Mouse (Mus musculus): ENCODE measurements around the gene Yaf2. TPM values are rescaled to one million over a fixed set of nuclear protein-coding genes. Genes with fewer than 3 reads are reported as not detected.
A peak's percentile ranks its signal among the peaks of the same experiment; 100 is the strongest.
"Not testable (repeated sequence)": the region's sequence is repeated elsewhere in the genome, so short reads cannot be mapped to it uniquely, and the experiment has no call there.

The Yaf2 gene
- 65.8 and 68.7 TPM in 2 replicates for polyA plus RNA-seq (2014; fragmentation: Nextera tagmentation; extraction: Ambion mirVana)

- no peaks in the 10 kb centered on the region for H3K4me1 ChIP-seq (ENCODE audit: control insufficient read depth, insufficient read depth, low read length)
- peak within 1 kb of the TSS; percentile 80 for H3K9ac ChIP-seq (ENCODE audit: low read depth, low read length)
- ATAC-seq (ENCODE audit: low read depth) (peak; percentile 96), DNase-seq (ENCODE audit: low spot score) (peak; percentile 94)
- H3K4me3 ChIP-seq (ENCODE audit: low read depth, low read length), result peak within 1 kb of the TSS; percentile 80
- H3K36me3 ChIP-seq (ENCODE audit: control insufficient read depth, insufficient read depth, low read length), result no peaks in the 10 kb centered on the region
- H3K27me3 ChIP-seq (replicated peaks; ENCODE audit: control insufficient read depth, insufficient read depth, low read length), result no peaks in the 10 kb centered on the region
- H3K9me3 ChIP-seq (ENCODE audit: control insufficient read depth, low read length), result no peaks in the 10 kb centered on the region
- under 1% methylated on average over 39 of the region's 73 CpGs for WGBS
- peak within 1 kb of the TSS; percentile 93 for H3K27ac ChIP-seq (replicated peaks; ENCODE audit: low read depth, low read length)
- H3K4me2 ChIP-seq (ENCODE audit: low read depth, low read length), result peak within 1 kb of the TSS; percentile 84
Observed at GRCm38 (mm10) chr15:93336925-93337761, at the start of gene Yaf2. TSS of gene Yaf2 (minus strand) at chr15:93336935.

- Histone ChIP-seq H3K27ac (replicated peaks; ENCODE audit: low read depth, low read length) (no peak overlapping the region), H3K9ac (ENCODE audit: low read depth, low read length) (no peak overlapping the region), H3K4me3 (ENCODE audit: low read depth, low read length) (no peak overlapping the region), H3K9me3 (ENCODE audit: control insufficient read depth, low read length) (no peaks in the 10 kb centered on the region), H3K4me1 (ENCODE audit: control insufficient read depth, insufficient read depth, low read length) (no peaks in the 10 kb centered on the region), H3K36me3 (ENCODE audit: control insufficient read depth, insufficient read depth, low read length) (peaks cover 14% of the 10 kb centered on the region), H3K4me2 (ENCODE audit: low read depth, low read length) (no peak overlapping the region), H3K27me3 (replicated peaks; ENCODE audit: control insufficient read depth, insufficient read depth, low read length) (no peaks in the 10 kb centered on the region)
- no peak for DNase-seq (ENCODE audit: low spot score)
- ATAC-seq (ENCODE audit: low read depth), result no peak
- WGBS, result 67% methylated on average over 5 of the region's 5 CpGs
Observed at GRCm38 (mm10) chr15:93381337-93381736, 44.6 kb upstream of the Yaf2 start.

- ATAC-seq (ENCODE audit: low read depth), result no peak
- Histone ChIP-seq H3K36me3 (ENCODE audit: control insufficient read depth, insufficient read depth, low read length) (no peaks in the 10 kb centered on the region), H3K27ac (replicated peaks; ENCODE audit: low read depth, low read length) (no peak overlapping the region), H3K9me3 (ENCODE audit: control insufficient read depth, low read length) (no peaks in the 10 kb centered on the region), H3K4me1 (ENCODE audit: control insufficient read depth, insufficient read depth, low read length) (no peaks in the 10 kb centered on the region), H3K4me2 (ENCODE audit: low read depth, low read length) (no peak overlapping the region), H3K9ac (ENCODE audit: low read depth, low read length) (no peak overlapping the region), H3K4me3 (ENCODE audit: low read depth, low read length) (no peak overlapping the region), H3K27me3 (replicated peaks; ENCODE audit: control insufficient read depth, insufficient read depth, low read length) (no peaks in the 10 kb centered on the region)
- no peak for DNase-seq (ENCODE audit: low spot score)
- 76% methylated on average over 3 of the region's 3 CpGs for WGBS
Observed at GRCm38 (mm10) chr15:93379177-93379576, 42.4 kb upstream of the Yaf2 start.

- Histone ChIP-seq H3K4me3 (ENCODE audit: low read depth, low read length) (no peak overlapping the region), H3K27me3 (replicated peaks; ENCODE audit: control insufficient read depth, insufficient read depth, low read length) (no peaks in the 10 kb centered on the region), H3K4me2 (ENCODE audit: low read depth, low read length) (no peak overlapping the region), H3K27ac (replicated peaks; ENCODE audit: low read depth, low read length) (no peak overlapping the region), H3K9ac (ENCODE audit: low read depth, low read length) (no peak overlapping the region), H3K4me1 (ENCODE audit: control insufficient read depth, insufficient read depth, low read length) (no peaks in the 10 kb centered on the region), H3K36me3 (ENCODE audit: control insufficient read depth, insufficient read depth, low read length) (no peaks in the 10 kb centered on the region), H3K9me3 (ENCODE audit: control insufficient read depth, low read length) (no peaks in the 10 kb centered on the region)
- WGBS, result 89% methylated on average over 5 of the region's 5 CpGs
- DNase-seq (ENCODE audit: low spot score) (no peak), ATAC-seq (ENCODE audit: low read depth) (no peak)
Observed at GRCm38 (mm10) chr15:93375696-93376095, 39.0 kb upstream of the Yaf2 start.

- not testable (repeated sequence) for H3K9ac ChIP-seq (ENCODE audit: low read depth, low read length); H3K9me3 ChIP-seq (ENCODE audit: control insufficient read depth, low read length); DNase-seq (ENCODE audit: low spot score); H3K4me1 ChIP-seq (ENCODE audit: control insufficient read depth, insufficient read depth, low read length); ATAC-seq (ENCODE audit: low read depth); H3K27ac ChIP-seq (replicated peaks; ENCODE audit: low read depth, low read length); H3K4me3 ChIP-seq (ENCODE audit: low read depth, low read length); H3K36me3 ChIP-seq (ENCODE audit: control insufficient read depth, insufficient read depth, low read length); H3K27me3 ChIP-seq (replicated peaks; ENCODE audit: control insufficient read depth, insufficient read depth, low read length); H3K4me2 ChIP-seq (ENCODE audit: low read depth, low read length)
Observed at GRCm38 (mm10) chr15:93372525-93373119, 35.9 kb upstream of the Yaf2 start.

- DNase-seq (ENCODE audit: low spot score), result no peak
- Histone ChIP-seq H3K27me3 (replicated peaks; ENCODE audit: control insufficient read depth, insufficient read depth, low read length) (no peaks in the 10 kb centered on the region), H3K4me2 (ENCODE audit: low read depth, low read length) (no peak overlapping the region), H3K27ac (replicated peaks; ENCODE audit: low read depth, low read length) (no peak overlapping the region), H3K4me3 (ENCODE audit: low read depth, low read length) (no peak overlapping the region), H3K9me3 (ENCODE audit: control insufficient read depth, low read length) (no peaks in the 10 kb centered on the region), H3K9ac (ENCODE audit: low read depth, low read length) (no peak overlapping the region), H3K4me1 (ENCODE audit: control insufficient read depth, insufficient read depth, low read length) (no peaks in the 10 kb centered on the region), H3K36me3 (ENCODE audit: control insufficient read depth, insufficient read depth, low read length) (no peaks in the 10 kb centered on the region)
- no peak for ATAC-seq (ENCODE audit: low read depth)
- WGBS, result 85% methylated on average over 2 of the region's 2 CpGs
Observed at GRCm38 (mm10) chr15:93371838-93372237, 35.1 kb upstream of the Yaf2 start.

- DNase-seq (ENCODE audit: low spot score) (no peak), ATAC-seq (ENCODE audit: low read depth) (no peak)
- no peak overlapping the region for H3K9ac ChIP-seq (ENCODE audit: low read depth, low read length)
- H3K4me3 ChIP-seq (ENCODE audit: low read depth, low read length), result no peak overlapping the region
- WGBS, result 64% methylated on average over 9 of the region's 9 CpGs
- no peaks in the 10 kb centered on the region for H3K27me3 ChIP-seq (replicated peaks; ENCODE audit: control insufficient read depth, insufficient read depth, low read length)
- H3K9me3 ChIP-seq (ENCODE audit: control insufficient read depth, low read length), result no peaks in the 10 kb centered on the region
- H3K4me2 ChIP-seq (ENCODE audit: low read depth, low read length), result no peak overlapping the region
- no peaks in the 10 kb centered on the region for H3K36me3 ChIP-seq (ENCODE audit: control insufficient read depth, insufficient read depth, low read length)
- no peak overlapping the region for H3K27ac ChIP-seq (replicated peaks; ENCODE audit: low read depth, low read length)
- H3K4me1 ChIP-seq (ENCODE audit: control insufficient read depth, insufficient read depth, low read length), result no peaks in the 10 kb centered on the region
Observed at GRCm38 (mm10) chr15:93368558-93368957, 31.8 kb upstream of the Yaf2 start.

- Histone ChIP-seq H3K4me1 (ENCODE audit: control insufficient read depth, insufficient read depth, low read length) (no peaks in the 10 kb centered on the region), H3K9ac (ENCODE audit: low read depth, low read length) (no peak overlapping the region), H3K27me3 (replicated peaks; ENCODE audit: control insufficient read depth, insufficient read depth, low read length) (no peaks in the 10 kb centered on the region), H3K4me2 (ENCODE audit: low read depth, low read length) (no peak overlapping the region), H3K36me3 (ENCODE audit: control insufficient read depth, insufficient read depth, low read length) (no peaks in the 10 kb centered on the region), H3K4me3 (ENCODE audit: low read depth, low read length) (no peak overlapping the region), H3K27ac (replicated peaks; ENCODE audit: low read depth, low read length) (no peak overlapping the region), H3K9me3 (ENCODE audit: control insufficient read depth, low read length) (no peaks in the 10 kb centered on the region)
- WGBS, result 78% methylated on average over 6 of the region's 6 CpGs
- ATAC-seq (ENCODE audit: low read depth) (no peak), DNase-seq (ENCODE audit: low spot score) (no peak)
Observed at GRCm38 (mm10) chr15:93365561-93365960, 28.8 kb upstream of the Yaf2 start.
